Mouse (Mus musculus): Measurements from ENCODE around the gene Cntnap2. TPM values are rescaled to one million over a fixed set of nuclear protein-coding genes. Genes with fewer than 3 reads are reported as not detected.
A peak's percentile ranks its signal among the peaks of the same experiment; 100 is the strongest.

Gene Cntnap2
- total RNA-seq, 1 experiment from 2014 or later: 1.3 TPM

GRCm38 (mm10) chr6:45327952-45328485 lies 268.9 kb downstream of the Cntnap2 start:
- DNase-seq: no peak

- no peak for DNase-seq
Observed at GRCm38 (mm10) chr6:45345396-45345795, 286.2 kb downstream of the Cntnap2 start.

DNA sequence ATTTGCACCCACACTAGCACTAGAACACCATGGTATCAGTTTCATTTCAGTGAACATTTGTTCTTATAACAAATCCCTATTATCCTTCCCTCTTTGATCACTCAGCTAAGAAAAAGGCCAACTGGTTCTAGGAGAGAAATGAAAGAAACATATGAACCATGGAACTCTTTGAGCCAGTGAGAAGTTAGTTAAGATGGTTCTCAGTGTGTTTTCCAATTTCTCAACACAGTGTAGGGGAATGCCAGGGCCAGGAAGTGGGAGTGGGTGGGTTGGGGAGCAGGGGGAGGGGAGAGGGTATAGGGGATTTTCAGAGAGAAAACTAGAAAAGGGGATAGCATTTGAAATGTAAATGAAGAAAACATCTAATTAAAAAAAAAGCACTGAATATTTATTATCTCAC lies 286.8 kb downstream of the Cntnap2 start:
- no peak for DNase-seq

DNA sequence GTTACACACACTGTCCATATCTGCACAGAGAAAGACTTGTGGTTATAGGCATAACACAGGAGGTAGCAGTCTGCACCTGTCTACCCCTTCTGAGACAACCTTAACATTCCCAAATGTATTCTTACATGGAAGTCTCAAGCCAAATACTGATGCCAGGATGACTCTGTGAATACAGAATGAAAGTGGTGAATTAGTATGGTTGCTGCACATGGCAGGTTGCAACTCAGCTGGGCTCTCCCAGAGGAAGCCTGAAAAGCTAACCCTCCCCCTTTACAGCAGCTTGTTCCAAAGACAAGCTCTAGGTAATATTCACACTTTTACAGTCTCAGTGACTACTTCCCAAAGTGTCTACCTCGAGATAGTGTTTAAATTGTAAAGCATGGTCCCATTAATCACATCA lies 307.3 kb downstream of the Cntnap2 start:
- DNase-seq: no peak

- DNase-seq: no peak
Observed at GRCm38 (mm10) chr6:45381126-45381525, 322.0 kb downstream of the Cntnap2 start.

GRCm38 (mm10) chr6:45389034-45389433 lies 329.9 kb downstream of the Cntnap2 start:
- DNase-seq: no peak

GRCm38 (mm10) chr6:45413629-45414028 lies 354.5 kb downstream of the Cntnap2 start:
- no peak for DNase-seq

- DNase-seq: no peak
Observed at GRCm38 (mm10) chr6:45455424-45455823, 396.3 kb downstream of the Cntnap2 start.

DNA sequence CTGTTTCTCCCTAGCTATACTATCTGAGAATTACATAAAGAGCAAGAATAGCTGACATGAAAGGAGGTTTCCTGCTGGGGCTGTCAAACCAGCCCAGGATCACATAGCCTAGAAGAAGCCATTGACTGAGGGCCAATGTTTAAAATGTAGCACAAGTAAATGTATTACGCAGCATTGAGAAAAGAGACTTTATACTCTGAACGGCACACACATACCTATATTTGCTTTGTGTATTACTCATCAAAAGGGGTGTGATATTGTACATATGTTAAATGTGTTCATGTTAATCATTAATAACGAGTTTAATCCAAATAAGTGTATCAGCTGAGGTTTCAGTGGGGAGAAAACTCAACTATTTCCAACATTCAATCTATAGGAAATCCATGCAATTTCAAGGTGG lies 459.1 kb downstream of the Cntnap2 start:
- no peak for DNase-seq

DNA sequence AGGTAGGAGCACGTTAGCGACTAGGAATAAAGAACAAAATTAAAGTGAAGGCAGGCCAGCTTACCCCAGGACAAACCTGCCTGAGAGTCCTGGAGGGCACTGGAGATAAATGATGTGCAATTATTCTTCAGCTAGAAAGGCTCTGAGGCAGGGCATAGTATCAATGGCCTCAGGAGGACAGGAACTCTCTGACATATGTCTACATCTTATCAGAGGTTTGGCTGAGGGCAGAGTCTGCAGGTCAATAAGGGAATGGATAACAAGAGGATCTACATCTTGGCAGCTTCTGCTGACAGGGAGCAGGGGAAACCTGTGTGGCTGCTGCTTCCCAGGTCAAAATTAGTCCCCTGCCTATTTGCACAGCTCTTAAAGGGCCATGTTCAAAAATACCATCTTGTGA lies 477.8 kb downstream of the Cntnap2 start:
- no peak for DNase-seq

- no peak for DNase-seq
Observed at GRCm38 (mm10) chr6:45544319-45544875, 485.2 kb downstream of the Cntnap2 start.

DNA sequence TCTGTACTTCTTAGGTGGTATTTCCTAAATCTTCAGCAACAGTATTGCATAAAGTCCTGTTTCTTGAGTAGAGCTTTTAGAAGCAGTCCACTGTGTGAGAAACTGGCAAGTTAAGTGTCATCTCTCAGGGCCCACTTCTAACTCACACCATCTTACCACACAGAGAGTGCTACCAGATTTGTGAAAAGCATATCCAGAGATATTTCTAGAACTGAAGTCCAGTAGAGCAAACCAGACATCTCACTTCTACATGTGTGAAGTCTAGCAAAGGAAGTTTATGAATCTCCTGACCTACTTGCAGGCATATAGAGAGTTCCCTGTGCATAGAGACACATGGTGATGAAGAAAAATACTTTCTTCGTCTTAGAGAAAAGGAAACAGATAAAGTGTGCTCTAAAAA lies 500.6 kb downstream of the Cntnap2 start:
- no peak for DNase-seq

GRCm38 (mm10) chr6:45584467-45585094 lies 525.4 kb downstream of the Cntnap2 start:
- peak; percentile 5 for DNase-seq

- no peak for DNase-seq
Observed at GRCm38 (mm10) chr6:45589084-45589483, 529.9 kb downstream of the Cntnap2 start.

DNA sequence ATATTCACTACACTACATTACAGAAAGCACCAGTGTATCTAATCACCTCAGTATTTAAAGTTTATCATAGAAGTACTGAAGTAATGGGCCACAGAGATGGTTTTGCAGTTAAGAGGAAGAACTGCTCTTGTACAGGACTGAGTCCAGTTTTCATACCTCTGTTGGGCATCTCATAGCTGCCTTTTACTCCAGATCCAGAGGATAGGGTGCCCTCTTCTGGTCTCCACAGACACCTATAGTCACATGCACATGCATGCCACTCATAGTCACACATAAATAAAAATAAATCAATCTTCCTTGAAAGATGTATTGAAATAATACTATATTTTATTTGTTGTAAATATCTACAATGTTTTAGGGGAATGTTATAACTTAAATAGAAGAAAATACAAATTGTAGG lies 587.9 kb downstream of the Cntnap2 start:
- no peak for DNase-seq

GRCm38 (mm10) chr6:45648419-45648818 lies 589.3 kb downstream of the Cntnap2 start:
- DNase-seq: no peak

DNA sequence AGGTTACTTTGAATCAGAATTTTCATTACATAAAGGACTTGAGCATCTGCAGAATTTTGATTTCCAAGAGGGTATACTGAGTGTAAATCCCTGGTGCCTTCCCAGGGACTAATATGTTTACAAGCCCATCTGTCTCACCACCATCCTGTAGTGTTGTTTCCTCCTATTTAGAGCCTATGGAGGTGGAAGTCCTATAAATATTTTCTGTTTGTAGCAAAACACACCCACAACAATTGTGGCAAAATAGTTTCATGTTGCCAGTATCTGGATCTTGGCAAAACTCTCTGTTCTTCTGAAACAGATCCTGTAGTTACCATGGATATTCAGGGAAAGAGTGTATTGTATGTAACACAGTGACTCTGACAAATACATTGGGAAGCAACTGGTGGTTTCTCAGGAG lies 641.1 kb downstream of the Cntnap2 start:
- DNase-seq: no peak

GRCm38 (mm10) chr6:45791612-45792011 lies 732.5 kb downstream of the Cntnap2 start:
- DNase-seq: no peak

- no peak for DNase-seq
Observed at GRCm38 (mm10) chr6:45841626-45842341, 782.6 kb downstream of the Cntnap2 start.

DNA sequence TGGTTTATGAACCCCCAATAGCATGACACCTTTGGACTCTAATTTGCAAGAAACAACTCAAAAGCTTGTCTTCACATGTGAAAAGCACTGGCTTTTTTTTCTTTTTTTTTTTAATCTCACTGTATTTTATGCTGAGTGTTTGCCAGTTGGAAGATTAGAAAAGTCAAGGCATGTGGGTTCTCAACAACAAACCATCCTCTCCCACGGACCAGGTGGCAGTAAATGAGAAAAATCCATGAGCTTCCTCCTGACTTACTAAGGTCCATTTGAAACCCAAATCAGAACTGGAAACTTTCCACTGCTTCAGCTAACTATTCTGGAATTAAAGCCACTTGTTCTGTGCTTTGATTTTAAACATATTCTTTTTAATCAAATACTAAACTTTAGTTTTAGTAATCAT lies 784.6 kb downstream of the Cntnap2 start:
- no peak for DNase-seq

DNA sequence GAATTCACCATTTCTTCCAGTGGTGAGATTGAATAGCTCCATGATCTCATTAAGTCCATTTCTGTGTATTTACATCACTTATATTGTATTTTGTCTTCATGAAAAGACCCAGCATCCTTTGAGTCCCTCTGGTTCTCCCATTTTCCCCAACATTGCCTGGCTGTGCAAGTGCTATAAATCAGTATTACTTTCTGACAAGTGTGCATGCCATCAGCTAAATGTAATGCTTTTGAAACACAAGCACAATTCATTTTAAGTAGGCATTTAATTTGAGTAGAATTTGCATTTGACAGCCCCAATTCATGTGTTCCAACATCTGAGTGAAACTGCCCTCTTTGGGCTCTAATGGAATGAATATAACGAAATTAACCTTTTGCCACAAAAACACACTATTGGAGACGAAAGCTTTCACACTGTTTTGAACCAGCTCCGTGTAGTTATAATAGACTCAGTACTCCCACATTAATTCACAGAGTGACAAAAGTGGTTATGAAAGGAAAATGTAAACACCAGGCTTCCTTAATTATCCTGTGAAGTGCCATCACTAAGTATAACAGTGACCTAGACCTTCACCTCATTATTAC lies 812.3 kb downstream of the Cntnap2 start:
- no peak for DNase-seq

- no peak for DNase-seq
Observed at GRCm38 (mm10) chr6:45885486-45885885, 826.3 kb downstream of the Cntnap2 start.

DNA sequence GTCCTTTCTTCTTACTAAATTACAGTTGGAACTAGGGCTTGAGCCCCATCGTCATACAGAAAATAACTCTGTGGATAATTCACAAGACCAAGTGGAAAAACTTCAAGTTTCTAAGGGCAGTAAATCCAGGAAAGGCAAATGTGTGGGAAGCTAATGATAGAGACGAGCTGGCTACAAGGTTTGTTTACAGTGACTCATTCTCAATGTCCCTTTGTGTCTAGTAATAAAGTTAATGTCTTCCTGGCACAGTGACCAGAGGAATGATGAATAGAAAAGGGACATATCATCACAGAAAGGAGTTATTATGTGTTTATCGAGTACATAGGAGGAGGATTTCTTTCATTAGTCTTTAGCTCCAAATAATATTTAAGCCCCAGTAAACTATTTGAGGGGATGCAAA lies 828.7 kb downstream of the Cntnap2 start:
- no peak for DNase-seq
